Mouse (Mus musculus): ENCODE measurements around the gene Lrrc55.

GRCm38 (mm10) chr2:85151233-85151632 is 45.8 kb downstream of the Lrrc55 start:
- TF ChIP-seq CTCF (IDR thresholded peaks at IDR 0.05) = no peak
- no peak for TF ChIP-seq EP300 (IDR thresholded peaks at IDR 0.05)

Data from lung, postnatal 0 days (tissue).